Mouse (Mus musculus): ENCODE data around the gene Fastkd2. TPM values are rescaled to one million over a fixed set of nuclear protein-coding genes. Genes with fewer than 3 reads are reported as not detected.

Fastkd2 gene
- polyA plus RNA-seq, 1 experiment from 2014 or later = 35.2 TPM

GRCm38 (mm10) chr1:63729796-63730195, 618 bp upstream of the Fastkd2 start:
- Histone ChIP-seq H3K9ac (ENCODE audit: low read depth, low read length) (peak overlapping the region; percentile 60; the same call in 1 of the 2 replicates), H3K36me3 (ENCODE audit: control insufficient read depth, insufficient read depth) (no peaks in the 10 kb centered on the region), H3K9me3 (ENCODE audit: control insufficient read depth) (no peaks in the 10 kb centered on the region), H3K4me1 (replicated peaks; ENCODE audit: control insufficient read depth, insufficient read depth, low read length) (peaks cover 4% of the 10 kb centered on the region), H3K4me2 (replicated peaks; ENCODE audit: low read depth) (peak overlapping the region; percentile 65), H3K27me3 (replicated peaks; ENCODE audit: control insufficient read depth, insufficient read depth, low read length) (peaks cover 7% of the 10 kb centered on the region; the same call in 1 of the 2 replicates), H3K4me3 (ENCODE audit: low read depth, low read length) (peak overlapping the region; percentile 54), H3K27ac (ENCODE audit: low read depth, low read length) (no peak overlapping the region)
- no peak for ATAC-seq
- no peak for TF ChIP-seq CTCF (IDR thresholded peaks at IDR 0.05; ENCODE audit: low read depth)
- 50% methylated on average over 8 of the region's 8 CpGs for WGBS

GRCm38 (mm10) chr1:63756005-63756404, 25.6 kb downstream of the Fastkd2 start:
- Histone ChIP-seq H3K9me3 (ENCODE audit: control insufficient read depth) (no peaks in the 10 kb centered on the region), H3K9ac (ENCODE audit: low read depth, low read length) (no peak overlapping the region), H3K36me3 (ENCODE audit: control insufficient read depth, insufficient read depth) (peaks cover 16% of the 10 kb centered on the region; the same call in 1 of the 2 replicates), H3K27ac (ENCODE audit: low read depth, low read length) (no peak overlapping the region), H3K27me3 (replicated peaks; ENCODE audit: control insufficient read depth, insufficient read depth, low read length) (no peaks in the 10 kb centered on the region), H3K4me1 (replicated peaks; ENCODE audit: control insufficient read depth, insufficient read depth, low read length) (no peaks in the 10 kb centered on the region), H3K4me2 (replicated peaks; ENCODE audit: low read depth) (no peak overlapping the region), H3K4me3 (ENCODE audit: low read depth, low read length) (no peak overlapping the region)
- WGBS = 64% methylated on average over 2 of the region's 2 CpGs
- no peak for TF ChIP-seq CTCF (IDR thresholded peaks at IDR 0.05; ENCODE audit: low read depth)
- no peak for ATAC-seq

- Histone ChIP-seq H3K9me3 (ENCODE audit: control insufficient read depth) (no peaks in the 10 kb centered on the region), H3K9ac (ENCODE audit: low read depth, low read length) (no peak overlapping the region), H3K27me3 (replicated peaks; ENCODE audit: control insufficient read depth, insufficient read depth, low read length) (no peaks in the 10 kb centered on the region), H3K4me3 (ENCODE audit: low read depth, low read length) (no peak overlapping the region), H3K4me1 (replicated peaks; ENCODE audit: control insufficient read depth, insufficient read depth, low read length) (no peaks in the 10 kb centered on the region), H3K36me3 (ENCODE audit: control insufficient read depth, insufficient read depth) (no peaks in the 10 kb centered on the region), H3K4me2 (replicated peaks; ENCODE audit: low read depth) (no peak overlapping the region), H3K27ac (ENCODE audit: low read depth, low read length) (no peak overlapping the region)
- WGBS = 29% methylated on average over 3 of the region's 3 CpGs
- no peak for ATAC-seq
- TF ChIP-seq CTCF (IDR thresholded peaks at IDR 0.05; ENCODE audit: low read depth) = peak; percentile 70
These were observed 32.8 kb downstream of the Fastkd2 start for GRCm38 (mm10) chr1:63763212-63763694.

GRCm38 (mm10) chr1:63763881-63764386, 33.5 kb downstream of the Fastkd2 start:
- ATAC-seq = no peak
- no peaks in the 10 kb centered on the region for H3K27me3 ChIP-seq (replicated peaks; ENCODE audit: control insufficient read depth, insufficient read depth, low read length)
- no peak for TF ChIP-seq CTCF (IDR thresholded peaks at IDR 0.05; ENCODE audit: low read depth)
- no peaks in the 10 kb centered on the region for H3K9me3 ChIP-seq (ENCODE audit: control insufficient read depth)
- WGBS = 57% methylated on average over 7 of the region's 7 CpGs
- no peak overlapping the region for H3K27ac ChIP-seq (ENCODE audit: low read depth, low read length)
- H3K4me2 ChIP-seq (replicated peaks; ENCODE audit: low read depth) = no peak overlapping the region
- H3K4me1 ChIP-seq (replicated peaks; ENCODE audit: control insufficient read depth, insufficient read depth, low read length) = no peaks in the 10 kb centered on the region
- H3K9ac ChIP-seq (ENCODE audit: low read depth, low read length) = no peak overlapping the region
- no peaks in the 10 kb centered on the region for H3K36me3 ChIP-seq (ENCODE audit: control insufficient read depth, insufficient read depth)
- H3K4me3 ChIP-seq (ENCODE audit: low read depth, low read length) = no peak overlapping the region

GRCm38 (mm10) chr1:63764395-63764794, 34.0 kb downstream of the Fastkd2 start:
- no peak overlapping the region for H3K4me3 ChIP-seq (ENCODE audit: low read depth, low read length)
- 88% methylated on average over 7 of the region's 7 CpGs for WGBS
- H3K9ac ChIP-seq (ENCODE audit: low read depth, low read length) = no peak overlapping the region
- no peaks in the 10 kb centered on the region for H3K36me3 ChIP-seq (ENCODE audit: control insufficient read depth, insufficient read depth)
- H3K4me1 ChIP-seq (replicated peaks; ENCODE audit: control insufficient read depth, insufficient read depth, low read length) = no peaks in the 10 kb centered on the region
- no peaks in the 10 kb centered on the region for H3K9me3 ChIP-seq (ENCODE audit: control insufficient read depth)
- no peak overlapping the region for H3K4me2 ChIP-seq (replicated peaks; ENCODE audit: low read depth)
- H3K27me3 ChIP-seq (replicated peaks; ENCODE audit: control insufficient read depth, insufficient read depth, low read length) = no peaks in the 10 kb centered on the region
- ATAC-seq = no peak
- no peak for TF ChIP-seq CTCF (IDR thresholded peaks at IDR 0.05; ENCODE audit: low read depth)
- H3K27ac ChIP-seq (ENCODE audit: low read depth, low read length) = no peak overlapping the region

- 60% methylated on average over 8 of the region's 8 CpGs for WGBS
- no peak for ATAC-seq
- Histone ChIP-seq H3K9ac (ENCODE audit: low read depth, low read length) (no peak overlapping the region), H3K27me3 (replicated peaks; ENCODE audit: control insufficient read depth, insufficient read depth, low read length) (no peaks in the 10 kb centered on the region), H3K27ac (ENCODE audit: low read depth, low read length) (no peak overlapping the region), H3K4me3 (ENCODE audit: low read depth, low read length) (no peak overlapping the region), H3K9me3 (ENCODE audit: control insufficient read depth) (no peaks in the 10 kb centered on the region), H3K4me1 (replicated peaks; ENCODE audit: control insufficient read depth, insufficient read depth, low read length) (no peaks in the 10 kb centered on the region), H3K36me3 (ENCODE audit: control insufficient read depth, insufficient read depth) (no peaks in the 10 kb centered on the region), H3K4me2 (replicated peaks; ENCODE audit: low read depth) (no peak overlapping the region)
- no peak for TF ChIP-seq CTCF (IDR thresholded peaks at IDR 0.05; ENCODE audit: low read depth)
These were observed 37.7 kb downstream of the Fastkd2 start for GRCm38 (mm10) chr1:63768112-63768511.

Measured in intestine, postnatal 0 days (tissue).